Mouse (Mus musculus): ENCODE results near the gene Trex2.
"Not testable (repeated sequence)": the region's sequence is repeated elsewhere in the genome, so short reads cannot be mapped to it uniquely, and the experiment has no call there.

The Trex2 gene

GRCm38 (mm10) chrX:73412767-73413166 is 22.4 kb downstream of the Trex2 start:
- no peak for DNase-seq

DNA sequence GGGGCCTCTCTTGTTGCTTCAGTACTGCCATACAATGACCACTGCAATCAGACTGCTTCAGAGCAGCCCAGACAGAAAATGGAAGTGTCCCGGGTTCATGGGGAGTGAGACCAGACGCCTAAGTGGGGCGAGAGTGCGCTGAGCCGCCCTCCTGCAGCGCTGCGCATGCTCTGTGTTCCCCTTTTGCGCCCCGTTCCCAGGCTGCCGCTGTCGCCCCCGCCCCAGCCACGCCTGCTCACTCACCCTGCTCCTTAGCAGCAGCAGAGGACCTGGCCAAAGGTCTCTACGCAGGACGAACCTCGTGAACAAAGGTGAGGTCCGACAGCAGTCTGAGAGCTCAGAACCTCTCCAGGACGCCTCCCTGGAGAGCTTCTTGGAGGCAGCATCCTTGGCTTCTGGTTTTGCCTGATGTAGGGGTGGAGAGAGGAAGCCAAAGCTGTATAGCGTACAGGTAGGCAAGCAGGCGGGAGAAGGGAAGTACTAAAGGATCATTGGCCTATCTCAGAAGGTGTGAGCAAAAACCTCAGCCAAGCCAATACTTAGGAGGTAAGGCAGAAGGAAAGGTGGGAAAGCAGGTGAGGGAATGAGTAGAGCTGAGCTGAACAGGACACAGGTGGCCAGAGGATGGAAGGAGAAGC is 24.1 kb downstream of the Trex2 start, which contains the start of gene Zfp92:
Zfp92 (plus strand) TSS at position 217 of the 638 bp plus-strand sequence.
- DNase-seq, result peak; percentile 22 to 35

GRCm38 (mm10) chrX:73401616-73402015 is 33.5 kb downstream of the Trex2 start:
- DNase-seq, result no peak

DNA sequence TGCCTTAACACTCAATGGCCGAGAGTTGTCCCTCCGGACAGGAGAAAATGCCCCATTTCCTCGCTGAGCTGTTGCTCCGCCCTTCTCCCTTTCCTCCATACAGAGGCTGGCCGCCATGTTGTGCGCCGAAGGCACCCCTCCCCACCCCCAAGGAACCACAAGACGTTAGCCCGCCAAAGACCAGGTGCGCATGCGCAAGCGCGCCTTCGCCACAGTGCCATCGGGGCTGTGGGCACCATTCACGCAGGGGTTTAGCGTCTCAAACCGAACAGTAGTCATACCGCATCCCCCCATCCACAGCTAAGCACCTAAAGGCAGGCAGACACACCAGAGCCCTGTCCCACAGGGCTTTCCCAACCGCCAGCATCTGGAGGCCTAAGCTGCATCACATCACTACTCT is 34.2 kb downstream of the Trex2 start:
- DNase-seq, result no peak

- DNase-seq, result not testable (repeated sequence)
These were observed 36.5 kb downstream of the Trex2 start, which contains the start of gene Gm18336 for GRCm38 (mm10) chrX:73398636-73399035. Gene Gm18336, minus strand, starts transcription at chrX:73398736.

DNA sequence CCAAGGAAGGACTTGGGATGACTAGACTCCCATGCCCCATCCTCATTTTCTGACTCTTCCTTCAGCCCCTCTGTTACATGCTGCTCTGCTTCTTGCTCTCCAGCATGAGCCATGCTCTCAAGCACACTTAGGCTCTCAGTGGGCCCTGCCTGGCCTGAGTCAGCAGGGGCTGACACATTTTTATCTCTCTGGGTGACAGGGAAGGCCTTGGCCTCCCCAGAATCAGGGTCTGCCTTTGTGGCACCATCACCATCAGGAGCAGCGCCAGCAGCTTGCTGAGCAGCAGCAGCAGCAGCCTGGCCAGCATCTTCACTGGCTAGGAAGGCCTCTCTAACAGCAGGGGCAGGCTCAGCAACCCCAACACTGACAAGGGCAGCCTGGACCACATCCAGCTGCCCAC is 38.7 kb downstream of the Trex2 start:
- peak; percentile 17 to 24 for DNase-seq

- no peak for DNase-seq
These were observed 43.7 kb downstream of the Trex2 start for GRCm38 (mm10) chrX:73391481-73391880.

GRCm38 (mm10) chrX:73384924-73385323 is 50.2 kb downstream of the Trex2 start:
- DNase-seq, result no peak

- DNase-seq, result peak in 1 of 2 experiments; percentile 1
These were observed 50.7 kb downstream of the Trex2 start for GRCm38 (mm10) chrX:73384419-73384818.

Data from cerebellum, postnatal 10 days (tissue).